7 mouse cellular contexts compared by ENCODE assay signal in the genomic region with DNA sequence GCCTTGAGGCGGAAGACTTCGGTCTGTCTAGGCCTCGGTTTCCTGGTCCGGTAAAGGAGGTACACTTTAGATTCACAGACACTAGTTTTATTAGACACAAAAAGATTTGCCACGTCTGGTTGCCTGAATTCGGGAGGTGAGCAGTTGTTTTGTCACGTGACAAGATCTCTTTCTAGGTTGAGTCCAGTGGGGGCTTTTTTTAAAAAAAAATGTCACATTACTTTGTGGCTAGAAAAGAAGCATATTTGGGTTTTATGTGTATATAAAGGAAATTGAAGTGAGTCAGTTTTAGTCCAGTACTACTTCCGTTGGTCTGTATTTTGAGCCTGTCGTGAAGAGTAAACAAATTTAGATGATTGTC. TPM values are rescaled to one million over a fixed set of nuclear protein-coding genes. Genes with fewer than 3 reads are reported as not detected.
A peak's percentile ranks its signal among the peaks of the same experiment; 100 is the strongest.
DNase-seq lines count a peak whose midpoint lies in the region; ATAC-seq and TF ChIP-seq lines count a peak whose summit lies in the region.

No protein-coding gene starts in this region.

- intact Hi-C loops in left cerebral cortex, postnatal 10 days (cut with DNase I) = loop anchor here (10.0 kb wide), 1 partner anchor 258 kb away; no protein-coding TSS in a partner anchor

- no peak for TF ChIP-seq POLR2A in limb, embryonic 14.5 days (IDR thresholded peaks at IDR 0.05; ENCODE audit: borderline replicate concordance, extremely low read depth, insufficient read depth, insufficient read length)

- no peaks in the 10 kb centered on the region for H3K27me3 ChIP-seq in neural tube, embryonic 11.5 days (ENCODE audit: control insufficient read depth, insufficient read depth, low read length)
- H3K27me3 ChIP-seq in forebrain, embryonic 10.5 days (ENCODE audit: poor library complexity, severe bottlenecking) = no peaks in the 10 kb centered on the region
- no peaks in the 10 kb centered on the region for H3K27me3 ChIP-seq in limb, embryonic 14.5 days (ENCODE audit: control insufficient read depth, insufficient read depth, low read length)
- no peaks in the 10 kb centered on the region for H3K27me3 ChIP-seq in stomach, embryonic 16.5 days (ENCODE audit: control insufficient read depth, insufficient read depth, low read length)

- peak overlapping the region; percentile 34 for H3K4me2 ChIP-seq in neural tube, embryonic 11.5 days (ENCODE audit: low read depth)
- H3K4me2 ChIP-seq in limb, embryonic 14.5 days (replicated peaks; ENCODE audit: low read depth, low read length, severe bottlenecking) = peak overlapping the region; percentile 64
- H3K4me2 ChIP-seq in stomach, embryonic 16.5 days (ENCODE audit: low read depth, low read length) = peak overlapping the region; percentile 61

- no peaks in the 10 kb centered on the region for H3K9me3 ChIP-seq in neural tube, embryonic 11.5 days (ENCODE audit: control insufficient read depth, low read length)
- no peaks in the 10 kb centered on the region for H3K9me3 ChIP-seq in forebrain, embryonic 10.5 days
- H3K9me3 ChIP-seq in limb, embryonic 14.5 days (ENCODE audit: control insufficient read depth, low read length) = no peaks in the 10 kb centered on the region
- no peaks in the 10 kb centered on the region for H3K9me3 ChIP-seq in stomach, embryonic 16.5 days (replicated peaks; ENCODE audit: control insufficient read depth, low read length)

- H3K4me1 ChIP-seq in neural tube, embryonic 11.5 days (ENCODE audit: control insufficient read depth, insufficient read depth, low read length) = no peaks in the 10 kb centered on the region
- H3K4me1 ChIP-seq in forebrain, embryonic 10.5 days = peaks cover 8% of the 10 kb centered on the region
- no peaks in the 10 kb centered on the region for H3K4me1 ChIP-seq in limb, embryonic 14.5 days (ENCODE audit: control insufficient read depth, insufficient read depth, low read length)
- H3K4me1 ChIP-seq in stomach, embryonic 16.5 days (ENCODE audit: control insufficient read depth, insufficient read depth, low read length) = no peaks in the 10 kb centered on the region; the same call in 1 of the 2 replicates

- peak overlapping the region; percentile 60 for H3K4me3 ChIP-seq in neural tube, embryonic 11.5 days (ENCODE audit: low read depth, low read length)
- H3K4me3 ChIP-seq in forebrain, embryonic 10.5 days = peak overlapping the region; percentile 87
- H3K4me3 ChIP-seq in limb, embryonic 14.5 days (replicated peaks; ENCODE audit: low read length) = peak overlapping the region; percentile 84
- H3K4me3 ChIP-seq in stomach, embryonic 16.5 days (replicated peaks; ENCODE audit: low read length) = peak overlapping the region; percentile 99

- no peak for DNase-seq in neural tube, embryonic 11.5 days (ENCODE audit: low spot score)
- DNase-seq in neural tube, embryonic 10.5 days (ENCODE audit: extremely low spot score, low spot score) = no peak
- DNase-seq in forebrain, embryonic 10.5 days (ENCODE audit: extremely low spot score, low spot score) = no peak
- peak; percentile 6 for DNase-seq in limb, embryonic 14.5 days (ENCODE audit: low spot score)
- no peak for DNase-seq in frontal cortex, postnatal 10 days (ENCODE audit: low spot score in 2 of 2)
- DNase-seq in left cerebral cortex, postnatal 10 days (ENCODE audit: extremely low spot score in 1 of 2, low spot score in 2 of 2) = no peak

- no peak for ATAC-seq in neural tube, embryonic 11.5 days (ENCODE audit: insufficient read depth, low FRiP score, low TSS enrichment)
- no peak for ATAC-seq in limb, embryonic 14.5 days (ENCODE audit: low FRiP score, low read depth)
- no peak for ATAC-seq in stomach, embryonic 16.5 days (ENCODE audit: insufficient read depth, low FRiP score)

- WGBS in neural tube, embryonic 11.5 days = under 1% methylated on average over 9 of the region's 9 CpGs
- under 1% methylated on average over 9 of the region's 9 CpGs for WGBS in forebrain, embryonic 10.5 days
- under 1% methylated on average over 9 of the region's 9 CpGs for WGBS in limb, embryonic 14.5 days
- WGBS in stomach, embryonic 16.5 days = under 1% methylated on average over 9 of the region's 9 CpGs

- no peak overlapping the region for H3K27ac ChIP-seq in neural tube, embryonic 11.5 days (ENCODE audit: low read depth, low read length)
- H3K27ac ChIP-seq in forebrain, embryonic 10.5 days = peak overlapping the region; percentile 94
- H3K27ac ChIP-seq in limb, embryonic 14.5 days (replicated peaks; ENCODE audit: low read depth, low read length) = peak overlapping the region; percentile 52; the same call in 1 of the 2 replicates
- H3K27ac ChIP-seq in stomach, embryonic 16.5 days (ENCODE audit: low read length) = peak overlapping the region; percentile 78; the same call in 1 of the 2 replicates

- H3K36me3 ChIP-seq in neural tube, embryonic 11.5 days (ENCODE audit: control insufficient read depth, insufficient read depth, low read length) = no peaks in the 10 kb centered on the region
- peaks cover 31% of the 10 kb centered on the region for H3K36me3 ChIP-seq in forebrain, embryonic 10.5 days (replicated peaks)
- no peaks in the 10 kb centered on the region for H3K36me3 ChIP-seq in limb, embryonic 14.5 days (ENCODE audit: control insufficient read depth, insufficient read depth, low read length)
- H3K36me3 ChIP-seq in stomach, embryonic 16.5 days (ENCODE audit: control insufficient read depth, insufficient read depth, low read length) = no peaks in the 10 kb centered on the region

- peak overlapping the region; percentile 54 for H3K9ac ChIP-seq in neural tube, embryonic 11.5 days (ENCODE audit: low read length)
- peak overlapping the region; percentile 64 for H3K9ac ChIP-seq in limb, embryonic 14.5 days (ENCODE audit: low read depth, low read length, severe bottlenecking)
- peak overlapping the region; percentile 83 for H3K9ac ChIP-seq in stomach, embryonic 16.5 days (ENCODE audit: low read length)

RNA-seq across cellular contexts. Expression of a gene that starts 0.4 kb away (rescaled TPM):
- polyA plus RNA-seq in neural tube, embryonic 11.5 days (2014; fragmentation: Nextera tagmentation; extraction: Ambion mirVana) = 57.0 and 58.4 TPM in 2 replicates
- 92.3 and 92.7 TPM in 2 replicates for polyA plus RNA-seq in forebrain, embryonic 10.5 days (2016; fragmentation: Nextera tagmentation; extraction: Ambion mirVana)
- polyA plus RNA-seq in limb, embryonic 14.5 days (2012; rRNA removed) = 14.3 and 28.1 TPM in 2 replicates
- 45.5 and 47.3 TPM in 2 replicates for polyA plus RNA-seq in limb, embryonic 14.5 days (2014; fragmentation: Nextera tagmentation; extraction: Ambion mirVana)
- 47.2 and 49.3 TPM in 2 replicates for polyA plus RNA-seq in stomach, embryonic 16.5 days (2015; fragmentation: Nextera tagmentation; extraction: Ambion mirVana)
- total RNA-seq in left cerebral cortex, postnatal 10 days (2021) = 1 to 10 TPM; 2.0 to 2.7 TPM

RNA-seq across cellular contexts. Expression of a gene that starts 43.3 kb away (rescaled TPM):
- 8.9 and 9.4 TPM in 2 replicates for polyA plus RNA-seq in neural tube, embryonic 11.5 days (2014; fragmentation: Nextera tagmentation; extraction: Ambion mirVana)
- 7.3 TPM in 2 replicates for polyA plus RNA-seq in forebrain, embryonic 10.5 days (2016; fragmentation: Nextera tagmentation; extraction: Ambion mirVana)
- polyA plus RNA-seq in limb, embryonic 14.5 days (2012; rRNA removed) = 4.2 and 4.3 TPM in 2 replicates
- polyA plus RNA-seq in limb, embryonic 14.5 days (2014; fragmentation: Nextera tagmentation; extraction: Ambion mirVana) = 8.0 and 8.7 TPM in 2 replicates
- polyA plus RNA-seq in stomach, embryonic 16.5 days (2015; fragmentation: Nextera tagmentation; extraction: Ambion mirVana) = 4.2 and 5.7 TPM in 2 replicates
- 10 to 100 TPM; 16.3 to 16.5 TPM for total RNA-seq in left cerebral cortex, postnatal 10 days (2021)
